In the genomic region with DNA sequence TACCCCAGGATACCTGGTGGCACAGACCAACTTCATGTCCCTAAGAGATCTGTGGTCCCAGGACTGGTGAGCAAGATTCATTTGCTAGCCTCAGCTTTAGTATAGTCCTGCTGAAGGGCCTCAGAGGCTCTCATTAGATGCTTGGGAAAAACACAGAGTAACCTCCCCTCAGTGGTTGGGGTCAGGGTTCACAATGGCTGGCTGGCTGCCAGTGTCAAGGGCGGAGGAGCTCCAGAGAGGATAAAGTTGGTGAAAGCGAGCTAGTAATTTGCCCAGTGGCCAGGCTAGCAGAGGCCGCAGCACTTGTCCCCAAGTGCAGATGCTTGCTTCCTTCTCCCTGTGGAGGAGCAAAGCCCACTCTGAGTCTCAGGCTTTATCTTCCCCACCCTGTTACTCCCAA, we compare ENCODE assay signal across 9 mouse cellular contexts.
A peak's percentile ranks its signal among the peaks of the same experiment; 100 is the strongest.
DNase-seq lines count a peak whose midpoint lies in the region; ATAC-seq and TF ChIP-seq lines count a peak whose summit lies in the region.
"Had no signal": no experiment of that assay in that cellular context is flagged by ENCODE, and none has a peak within 500 bp of the region (broad histone marks: within the 10 kb centered on the region; RNA-seq: fewer than 3 reads in every experiment).

No protein-coding gene starts in this region.

- TF ChIP-seq POLR2A in brain, embryonic 14.5 days (IDR thresholded peaks at IDR 0.05; ENCODE audit: borderline replicate concordance, extremely low read depth, insufficient read depth, insufficient read length, poor library complexity, severe bottlenecking) = no peak
- no peak for TF ChIP-seq POLR2A in kidney, adult 2 months (IDR thresholded peaks at IDR 0.05; ENCODE audit: low read depth, low read length)

- 0 out of 2 replicates have a peak, but pooled peaks cover 3% of the 10 kb centered on the region for H3K27me3 ChIP-seq in forebrain, embryonic 14.5 days (replicated peaks; ENCODE audit: control insufficient read depth, insufficient read depth, low read length)
- H3K27me3 ChIP-seq in forebrain, embryonic 12.5 days = peaks cover 21% of the 10 kb centered on the region
- no peaks in the 10 kb centered on the region for H3K27me3 ChIP-seq in kidney, adult 2 months (replicated peaks; ENCODE audit: control insufficient read depth, insufficient read depth, low read length)
- H3K27me3 ChIP-seq in liver, embryonic 15.5 days = no peaks in the 10 kb centered on the region
- H3K27me3 ChIP-seq: lung, embryonic 15.5 days had no signal

- H3K4me3 ChIP-seq in forebrain, embryonic 14.5 days (ENCODE audit: low read depth, low read length) = no peak overlapping the region
- no peak overlapping the region for H3K4me3 ChIP-seq in forebrain, embryonic 12.5 days (replicated peaks)
- no peak overlapping the region for H3K4me3 ChIP-seq in kidney, adult 2 months (ENCODE audit: insufficient read depth, low read depth, low read length)
- no peak overlapping the region for H3K4me3 ChIP-seq in liver, embryonic 15.5 days (replicated peaks)
- H3K4me3 ChIP-seq: lung, embryonic 15.5 days had no signal

- no peak overlapping the region for H3K9ac ChIP-seq in forebrain, embryonic 14.5 days (ENCODE audit: low read length)
- no peak overlapping the region for H3K9ac ChIP-seq in forebrain, embryonic 12.5 days
- no peak overlapping the region for H3K9ac ChIP-seq in liver, embryonic 15.5 days
- H3K9ac ChIP-seq: lung, embryonic 15.5 days had no signal

- TF ChIP-seq CTCF in brain, embryonic 14.5 days (IDR thresholded peaks at IDR 0.05; ENCODE audit: borderline replicate concordance, extremely low read depth, insufficient read depth, insufficient read length) = no peak
- TF ChIP-seq CTCF in kidney, adult 2 months (conservative IDR thresholded peaks at IDR 0.05; ENCODE audit: insufficient read depth, insufficient read length, low read depth, low read length) = no peak

- ATAC-seq in forebrain, embryonic 14.5 days = peak; percentile 46; the same call in 1 of the 2 replicates
- ATAC-seq in forebrain, embryonic 12.5 days (ENCODE audit: low FRiP score) = no peak
- ATAC-seq in liver, embryonic 15.5 days (ENCODE audit: insufficient read depth) = peak; percentile 42; the same call in 1 of the 2 replicates

- DNase-seq in forebrain, embryonic 14.5 days (ENCODE audit: low spot score) = no peak
- DNase-seq in brain, embryonic 14.5 days (ENCODE audit: low read depth) = peak; percentile 52
- peak; percentile 89 for DNase-seq in kidney, adult 2 months
- DNase-seq in layer of hippocampus, adult 18-20 months (ENCODE audit: low spot score in 2 of 2) = no peak
- DNase-seq in thymus, postnatal 10 days (ENCODE audit: low spot score in 2 of 2) = no peak
- DNase-seq in gastrocnemius, postnatal 10 days = no peak

- 29% methylated on average over 3 of the region's 3 CpGs for WGBS in forebrain, embryonic 14.5 days
- 36% methylated on average over 3 of the region's 3 CpGs for WGBS in forebrain, embryonic 12.5 days
- WGBS in kidney, adult 2 months = 26% methylated on average over 3 of the region's 3 CpGs
- WGBS in liver, embryonic 15.5 days (ENCODE audit: insufficient replicate concordance) = 40% methylated on average over 3 of the region's 3 CpGs

- no peaks in the 10 kb centered on the region for H3K9me3 ChIP-seq in forebrain, embryonic 14.5 days (replicated peaks; ENCODE audit: control insufficient read depth, low read length)
- H3K9me3 ChIP-seq in forebrain, embryonic 12.5 days = no peaks in the 10 kb centered on the region
- no peaks in the 10 kb centered on the region for H3K9me3 ChIP-seq in liver, embryonic 15.5 days (replicated peaks)
- H3K9me3 ChIP-seq: lung, embryonic 15.5 days had no signal

- H3K4me1 ChIP-seq in forebrain, embryonic 14.5 days (ENCODE audit: control insufficient read depth, insufficient read depth, low read length) = peaks cover 6% of the 10 kb centered on the region
- H3K4me1 ChIP-seq in forebrain, embryonic 12.5 days = peaks cover 19% of the 10 kb centered on the region
- no peaks in the 10 kb centered on the region for H3K4me1 ChIP-seq in kidney, adult 2 months (ENCODE audit: control insufficient read depth, insufficient read depth, low read length)
- H3K4me1 ChIP-seq in liver, embryonic 15.5 days (replicated peaks) = no peaks in the 10 kb centered on the region
- H3K4me1 ChIP-seq: lung, embryonic 15.5 days had no signal

- no peak overlapping the region for H3K4me2 ChIP-seq in forebrain, embryonic 14.5 days (ENCODE audit: low read length)
- no peak overlapping the region for H3K4me2 ChIP-seq in forebrain, embryonic 12.5 days
- no peak overlapping the region for H3K4me2 ChIP-seq in liver, embryonic 15.5 days
- H3K4me2 ChIP-seq: lung, embryonic 15.5 days had no signal

- no peak overlapping the region for H3K27ac ChIP-seq in forebrain, embryonic 14.5 days (ENCODE audit: low read depth, low read length)
- no peak overlapping the region for H3K27ac ChIP-seq in forebrain, embryonic 12.5 days
- no peak overlapping the region for H3K27ac ChIP-seq in kidney, adult 2 months (ENCODE audit: insufficient read depth, low read depth, low read length)
- H3K27ac ChIP-seq in liver, embryonic 15.5 days (replicated peaks) = no peak overlapping the region
- H3K27ac ChIP-seq: lung, embryonic 15.5 days had no signal

- H3K36me3 ChIP-seq in forebrain, embryonic 14.5 days (ENCODE audit: control insufficient read depth, insufficient read depth, low read length) = no peaks in the 10 kb centered on the region
- no peaks in the 10 kb centered on the region for H3K36me3 ChIP-seq in forebrain, embryonic 12.5 days (replicated peaks)
- no peaks in the 10 kb centered on the region for H3K36me3 ChIP-seq in kidney, adult 2 months (ENCODE audit: control insufficient read depth, insufficient read depth, low read length)
- H3K36me3 ChIP-seq in liver, embryonic 15.5 days (replicated peaks) = no peaks in the 10 kb centered on the region
- H3K36me3 ChIP-seq: lung, embryonic 15.5 days had no signal

Comparison
In these comparisons a context has a peak if more than half of its experiments do, and no peak if none do; other contexts are left out.
1. DNase-seq: peak in brain, embryonic 14.5 days (single experiment) and kidney, adult 2 months (single experiment); none in forebrain, embryonic 14.5 days (single experiment), layer of hippocampus, adult 18-20 months (0 of 2), thymus, postnatal 10 days (0 of 2) and gastrocnemius, postnatal 10 days (single experiment).